ENCODE assay signal across 19 mouse cellular contexts in the genomic region with DNA sequence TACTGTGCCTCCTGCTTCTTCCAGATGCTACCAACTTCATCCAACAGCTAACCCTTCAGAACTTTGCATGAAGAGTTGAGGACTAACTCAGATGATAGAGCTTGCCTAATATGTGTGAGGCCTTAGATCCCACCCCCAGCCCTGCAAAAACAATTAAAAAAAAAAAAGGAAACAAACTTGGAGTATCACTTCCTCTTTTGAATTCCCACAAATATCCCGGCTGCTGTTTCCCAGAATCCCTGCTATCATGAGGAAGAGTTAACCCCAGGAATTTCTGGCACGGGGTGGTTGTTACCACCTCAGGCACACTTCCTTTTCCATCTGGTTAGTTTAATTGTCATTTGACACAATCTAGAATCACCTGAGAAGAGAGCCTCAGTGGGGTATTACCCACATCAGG.
"Had no signal": no experiment of that assay in that cellular context is flagged by ENCODE, and none has a peak within 500 bp of the region (broad histone marks: within the 10 kb centered on the region; RNA-seq: fewer than 3 reads in every experiment).

No protein-coding gene starts in this region.

- ATAC-seq: liver, postnatal 0 days; lung, postnatal 0 days; midbrain, embryonic 16.5 days had no signal

- H3K9ac ChIP-seq: liver, postnatal 0 days; lung, embryonic 15.5 days; midbrain, embryonic 12.5 days; neural tube, embryonic 13.5 days; neural tube, embryonic 15.5 days had no signal

- H3K27me3 ChIP-seq: lung, embryonic 15.5 days; midbrain, embryonic 12.5 days; neural tube, embryonic 13.5 days; neural tube, embryonic 15.5 days had no signal

- DNase-seq: liver, postnatal 0 days; lung, adult 2 months; midbrain, embryonic 14.5 days; retina, postnatal 1 day; right cerebral cortex, adult 18-20 months; right cerebral cortex, postnatal 25 days; right cerebral cortex, postnatal 4 days; spleen, adult 18-20 months; thymus, adult 18-20 months; thymus, postnatal 14 days; thymus, postnatal 36 days had no signal

- H3K27ac ChIP-seq: lung, embryonic 15.5 days; midbrain, embryonic 10.5 days; midbrain, embryonic 12.5 days; neural tube, embryonic 13.5 days; neural tube, embryonic 15.5 days had no signal

- H3K4me1 ChIP-seq: midbrain, embryonic 10.5 days had no signal

- H3K4me3 ChIP-seq: lung, embryonic 15.5 days; midbrain, embryonic 10.5 days; midbrain, embryonic 12.5 days; myocyte; neural tube, embryonic 13.5 days; neural tube, embryonic 15.5 days had no signal

- H3K9me3 ChIP-seq: lung, embryonic 15.5 days; midbrain, embryonic 12.5 days; neural tube, embryonic 13.5 days; neural tube, embryonic 15.5 days had no signal

- H3K4me2 ChIP-seq: lung, embryonic 15.5 days; midbrain, embryonic 12.5 days; neural tube, embryonic 13.5 days; neural tube, embryonic 15.5 days had no signal

- H3K36me3 ChIP-seq: lung, embryonic 15.5 days; midbrain, embryonic 10.5 days; midbrain, embryonic 12.5 days; neural tube, embryonic 13.5 days; neural tube, embryonic 15.5 days had no signal
